Mouse (Mus musculus): ENCODE data around the gene Ppm1l. TPM values are rescaled to one million over a fixed set of nuclear protein-coding genes. Genes with fewer than 3 reads are reported as not detected.
A peak's percentile ranks its signal among the peaks of the same experiment; 100 is the strongest.

The Ppm1l gene
- total and polyA plus RNA-seq, 3 experiments, result 3.1 to 13.5 (median 12.2) TPM

DNA sequence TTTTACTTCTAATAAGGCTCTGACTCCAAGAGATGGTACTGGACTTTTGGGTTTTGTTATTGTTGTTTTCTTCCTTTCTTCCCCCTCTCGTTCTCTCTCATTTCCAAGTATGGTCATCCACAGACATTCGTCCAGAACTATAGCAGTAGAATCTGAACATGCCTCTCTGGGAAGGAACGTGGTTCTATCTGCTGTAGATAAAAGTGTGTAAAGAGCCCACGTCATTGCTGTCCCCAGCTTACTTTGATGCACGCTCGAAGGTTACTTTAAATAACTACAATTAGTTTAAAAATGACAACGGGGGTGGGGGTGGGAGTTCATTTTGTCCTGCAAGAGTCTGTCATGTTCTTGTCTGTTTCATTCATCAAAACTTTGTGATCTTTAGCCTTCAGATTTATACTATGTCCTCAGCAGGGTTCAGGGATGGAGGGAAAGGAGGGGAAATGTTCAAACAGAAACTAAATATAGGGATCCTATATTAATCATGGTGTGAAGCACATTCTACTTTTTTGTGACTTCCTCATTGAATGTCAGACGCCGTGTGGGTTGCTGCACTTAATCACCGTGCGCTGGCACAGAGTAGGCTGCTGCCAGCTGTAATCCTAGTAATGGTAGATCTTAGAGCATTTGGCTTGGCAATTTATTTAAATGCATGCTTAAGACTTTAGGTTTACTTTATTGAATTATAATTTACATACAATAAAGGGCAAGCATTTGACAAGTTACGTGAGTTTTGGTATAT is 122.3 kb downstream of the Ppm1l start:
- DNase-seq, result no peak

DNA sequence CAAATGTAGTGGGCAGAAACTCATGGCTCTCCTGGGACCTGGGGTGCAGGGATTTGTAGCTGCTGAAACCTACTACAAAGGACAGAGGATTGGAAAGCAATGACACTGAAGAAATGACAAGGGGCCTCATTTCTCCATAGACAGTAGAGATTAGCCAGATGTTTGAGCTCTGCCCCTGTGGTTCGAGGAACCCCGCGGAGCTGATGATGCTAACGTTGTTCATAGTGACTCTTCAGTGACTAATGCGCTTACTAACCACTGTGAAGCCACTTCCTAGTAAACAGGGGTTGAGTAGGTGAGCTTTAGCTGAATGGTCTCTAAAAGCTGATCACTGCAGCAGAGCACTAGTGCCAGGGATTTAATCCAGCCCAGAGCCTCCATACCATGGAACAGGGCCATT is 124.1 kb downstream of the Ppm1l start:
- peak; percentile 9 for DNase-seq

DNA sequence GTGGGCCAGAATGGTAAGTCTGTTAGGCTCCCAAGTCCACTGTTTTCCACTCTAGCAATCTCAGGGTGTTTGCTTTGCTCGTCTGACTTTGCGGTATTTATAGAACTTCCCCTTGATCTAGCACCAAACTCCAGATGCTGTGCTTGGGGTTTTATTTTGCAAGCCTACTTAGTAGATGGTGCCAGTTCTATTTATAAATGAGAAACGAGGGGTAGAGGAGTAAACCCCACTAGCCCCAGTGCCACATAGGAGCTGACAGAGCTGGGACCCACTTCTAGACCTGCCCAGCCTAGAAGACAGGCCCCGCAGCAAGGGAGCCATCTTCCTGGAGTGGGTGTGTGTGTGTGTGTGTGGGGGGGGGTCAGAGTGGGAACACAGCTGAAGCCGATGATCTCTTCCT is 130.3 kb downstream of the Ppm1l start:
- no peak for DNase-seq

DNA sequence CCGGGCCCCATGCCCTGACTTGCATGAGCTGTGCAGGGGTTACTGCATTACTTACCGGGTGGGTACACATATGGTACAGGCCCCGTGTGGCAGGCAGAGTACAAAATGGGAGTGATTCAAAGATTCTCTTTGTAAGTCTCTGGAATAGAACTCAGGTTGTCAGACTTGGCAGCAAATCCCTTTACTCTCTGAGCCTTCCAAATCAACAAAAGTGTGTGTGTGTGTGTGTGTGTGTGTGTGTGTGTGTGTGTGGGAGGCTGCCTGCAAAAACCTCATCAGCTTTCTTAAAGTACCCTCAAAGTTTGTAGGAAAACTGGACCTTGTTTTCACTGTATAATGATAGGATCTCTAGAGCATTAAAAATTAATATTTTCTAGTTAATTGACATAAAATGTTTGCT is 132.4 kb downstream of the Ppm1l start:
- no peak for DNase-seq

DNA sequence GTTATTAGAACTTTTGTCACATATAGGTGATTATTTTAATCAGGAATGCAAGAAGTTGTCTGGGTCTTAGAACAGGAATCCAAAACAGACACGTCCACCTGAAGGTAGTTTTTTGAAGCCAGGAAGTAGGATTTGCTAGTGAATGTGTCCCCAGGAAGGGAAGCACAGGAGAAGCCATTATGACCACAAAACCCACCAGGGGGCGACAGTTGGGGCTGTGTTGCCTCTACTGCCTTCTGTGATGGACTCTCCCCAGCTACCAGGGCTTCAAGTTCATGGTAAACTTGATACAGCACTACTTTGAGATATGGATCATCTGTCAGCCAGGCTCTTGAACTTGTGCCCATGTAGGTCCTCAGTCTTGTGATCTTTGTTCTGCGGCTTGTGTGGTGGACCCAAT is 137.7 kb downstream of the Ppm1l start:
- no peak for DNase-seq

DNA sequence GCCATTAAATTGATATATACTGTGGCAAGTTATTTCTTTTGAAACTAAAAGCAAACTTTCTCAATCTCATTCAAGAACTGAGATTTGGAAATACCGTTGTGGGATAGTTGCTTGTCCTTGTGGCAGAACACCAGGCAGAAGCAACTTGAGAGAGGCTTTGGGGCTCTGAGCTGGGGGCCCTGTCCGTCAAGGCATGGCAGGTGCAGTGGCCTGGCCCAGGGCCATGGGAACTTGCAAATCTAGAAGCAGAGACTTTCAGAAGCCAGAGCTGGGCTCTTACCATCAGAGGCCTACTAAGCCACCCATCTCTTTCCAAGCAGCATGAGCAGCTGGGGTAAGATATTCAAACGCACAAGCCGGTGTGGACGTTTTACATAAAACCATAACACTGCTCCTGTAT is 139.4 kb downstream of the Ppm1l start:
- no peak for DNase-seq

DNA sequence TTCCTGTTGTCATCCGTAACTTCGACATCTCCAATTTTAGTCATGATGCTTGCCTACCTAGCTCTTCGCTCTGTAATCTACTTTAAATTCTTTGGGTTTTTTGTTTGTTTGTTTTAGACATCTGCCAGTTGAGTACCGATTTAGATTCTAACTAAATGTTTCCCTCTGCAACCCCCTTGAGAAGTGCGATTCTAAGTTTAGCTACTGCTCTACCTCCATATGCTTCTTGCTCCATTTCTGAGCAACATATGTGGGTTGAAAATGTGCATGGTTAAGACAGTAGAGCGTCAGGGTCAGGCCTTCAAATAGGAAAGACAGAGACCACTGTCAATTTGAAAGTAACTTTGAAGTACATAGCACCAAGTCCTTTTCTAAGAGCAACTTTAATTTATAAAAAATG is 142.1 kb downstream of the Ppm1l start:
- DNase-seq, result no peak

DNA sequence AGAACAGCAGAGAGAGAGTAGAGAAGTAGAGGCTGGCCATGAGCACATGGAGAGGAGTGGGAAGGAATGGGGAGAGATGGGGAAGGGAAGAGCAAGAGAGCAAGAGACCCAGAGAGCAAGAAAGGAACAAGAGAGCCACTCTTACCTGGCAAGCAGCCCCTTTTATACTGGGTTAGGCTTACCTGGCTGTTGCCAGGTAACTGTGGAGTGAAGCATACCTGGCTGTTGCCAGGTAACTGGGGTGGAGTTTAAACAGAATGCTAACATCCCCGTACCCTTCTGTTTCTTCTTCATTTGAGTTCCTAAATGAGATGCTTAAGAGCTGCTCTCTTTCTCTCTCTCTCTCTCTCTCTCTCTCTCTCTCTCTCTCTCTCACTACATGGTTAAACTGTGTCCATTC is 145.3 kb downstream of the Ppm1l start:
- DNase-seq, result no peak

DNA sequence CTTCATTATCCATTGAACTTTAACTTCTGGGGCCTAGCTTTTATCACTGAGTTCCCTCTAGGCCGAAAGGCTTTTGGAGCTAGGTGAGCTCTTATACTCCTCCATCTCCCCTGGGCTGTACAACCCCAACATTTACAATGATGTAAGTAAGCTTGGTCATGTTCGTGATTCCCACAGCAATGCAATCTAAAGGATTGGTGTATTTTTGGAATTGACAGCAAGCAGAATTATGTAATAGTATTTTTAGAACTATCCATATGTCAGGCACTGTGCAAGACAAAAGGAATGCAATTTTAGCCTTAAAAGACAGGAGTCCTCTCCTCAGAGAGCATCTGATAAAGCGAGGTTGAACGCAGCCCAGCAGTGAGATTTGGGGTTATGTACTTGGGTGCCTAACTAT is 149.1 kb downstream of the Ppm1l start:
- no peak for DNase-seq

DNA sequence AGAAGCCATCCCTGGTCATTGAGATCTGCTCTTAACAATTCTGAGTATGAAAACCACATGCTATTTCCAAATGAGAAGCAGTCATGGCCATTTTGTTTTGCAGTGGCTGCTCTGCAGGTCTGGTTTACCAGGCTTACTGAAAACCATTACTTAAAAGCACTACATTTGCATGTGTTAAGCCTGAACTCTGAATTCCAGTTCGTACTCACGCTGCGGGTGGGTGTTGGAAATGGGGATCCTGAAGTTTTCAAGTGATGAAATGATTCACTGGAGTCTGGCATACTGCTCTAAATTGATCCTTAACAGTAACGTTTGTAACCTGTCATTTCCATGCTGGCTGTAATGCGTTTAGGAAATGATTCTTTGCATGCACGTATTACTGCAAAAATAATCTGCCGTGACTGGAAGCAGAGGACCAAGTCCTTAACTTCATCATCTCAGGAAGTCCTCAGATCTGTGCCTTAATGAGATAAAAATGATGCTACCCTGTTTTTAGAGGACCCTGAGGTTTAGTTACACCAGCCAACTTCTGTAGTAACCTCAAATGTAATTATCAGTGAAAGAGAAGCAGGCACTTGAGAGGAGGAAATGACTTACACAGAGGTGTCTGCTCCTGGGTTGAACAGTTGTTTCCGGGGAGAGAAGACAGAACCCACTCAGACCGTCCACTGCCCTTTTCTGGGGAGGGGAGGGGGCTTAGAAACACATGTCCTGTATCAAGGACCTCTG is 151.8 kb downstream of the Ppm1l start:
- no peak for DNase-seq

DNA sequence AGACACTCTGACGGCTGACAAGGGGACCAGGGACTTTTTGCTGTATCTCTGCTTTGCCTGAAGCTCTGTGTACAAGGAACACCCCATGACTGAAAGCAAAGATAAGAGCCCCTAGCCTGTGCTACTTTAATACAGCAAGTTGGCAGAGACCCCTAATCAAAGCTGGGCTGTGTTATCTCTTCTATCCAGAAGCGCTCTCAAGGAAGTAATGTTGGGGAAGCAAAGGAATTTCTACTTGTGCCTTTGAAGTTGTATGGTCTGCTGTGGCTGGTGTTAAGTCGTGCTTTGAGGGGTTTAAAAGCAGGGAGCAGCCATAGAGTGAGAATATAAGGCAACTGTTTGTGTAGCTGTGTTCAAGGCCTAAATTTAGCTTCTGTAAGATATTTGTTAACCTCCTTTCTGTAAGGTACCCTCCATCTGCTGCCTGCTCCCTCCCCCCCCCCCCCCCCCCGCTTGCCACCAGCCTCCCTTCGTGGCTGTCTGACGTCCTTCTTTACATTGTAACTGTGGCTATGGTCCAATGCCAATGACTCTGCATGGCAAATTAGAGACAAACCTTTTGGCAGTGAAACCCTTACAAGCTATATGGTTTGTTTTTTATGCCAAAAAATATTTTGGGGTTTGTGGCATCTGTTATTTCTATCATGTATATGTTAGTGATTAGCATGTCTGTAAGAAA is 152.9 kb downstream of the Ppm1l start:
- no peak for DNase-seq

DNA sequence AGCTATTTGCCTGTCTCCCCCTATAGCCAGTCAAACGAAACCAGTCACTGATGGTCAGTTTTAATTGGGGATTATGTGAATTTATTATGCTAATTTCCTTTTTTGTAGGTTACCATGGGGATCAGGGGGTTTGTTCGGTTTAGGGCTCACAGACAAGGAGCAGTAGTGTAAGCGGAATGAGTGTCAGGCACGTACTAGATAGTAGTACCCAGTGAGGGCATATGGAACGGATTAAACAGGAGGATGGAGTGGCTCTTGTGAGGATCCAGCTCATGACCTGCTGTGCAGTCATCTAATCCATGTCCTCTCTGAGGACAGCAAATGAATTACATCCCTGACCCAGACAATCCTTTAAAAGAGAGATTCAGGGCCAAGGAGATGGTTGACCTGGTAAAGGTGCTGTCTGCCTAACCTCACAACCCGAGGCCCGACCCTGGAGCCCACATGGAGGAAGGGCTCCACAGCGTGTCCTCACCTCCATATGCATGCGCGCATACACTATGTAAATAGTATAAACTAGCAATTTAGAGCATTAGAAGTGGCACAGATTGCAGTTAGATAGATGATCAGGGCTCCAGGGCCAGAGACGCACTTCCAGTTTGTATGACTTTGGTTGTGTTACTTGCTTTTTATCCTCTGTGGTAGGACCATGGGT is 153.6 kb downstream of the Ppm1l start:
- no peak for DNase-seq

DNA sequence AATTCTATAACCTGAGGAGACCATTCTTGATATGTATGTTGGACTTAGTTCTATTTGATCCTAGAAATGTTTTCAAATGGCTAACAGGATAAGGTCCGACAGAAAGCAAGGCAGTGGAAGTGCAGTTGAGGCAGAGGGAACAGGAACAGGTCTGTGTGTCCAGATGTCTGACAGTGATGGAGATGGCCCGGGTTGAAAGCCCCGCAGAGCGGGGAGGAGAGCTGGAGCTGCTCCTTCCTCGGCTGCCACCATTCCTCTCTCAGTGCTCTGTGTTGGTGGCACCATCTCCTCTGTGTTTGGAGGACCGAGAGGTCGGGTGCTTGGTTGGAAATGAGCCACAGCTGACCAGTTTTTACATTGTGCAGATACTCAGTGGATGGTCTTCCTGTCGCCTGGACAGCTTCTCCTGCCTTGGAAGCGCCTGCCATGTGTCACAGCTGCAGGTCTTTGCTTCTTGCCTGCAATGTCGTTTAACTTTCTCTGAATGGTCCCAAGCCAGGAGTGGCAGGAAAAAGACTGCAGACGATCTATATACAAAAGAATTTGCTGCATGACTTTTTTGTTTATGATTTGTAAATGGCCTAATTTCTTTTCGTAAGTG is 159.3 kb downstream of the Ppm1l start:
- no peak for DNase-seq

DNA sequence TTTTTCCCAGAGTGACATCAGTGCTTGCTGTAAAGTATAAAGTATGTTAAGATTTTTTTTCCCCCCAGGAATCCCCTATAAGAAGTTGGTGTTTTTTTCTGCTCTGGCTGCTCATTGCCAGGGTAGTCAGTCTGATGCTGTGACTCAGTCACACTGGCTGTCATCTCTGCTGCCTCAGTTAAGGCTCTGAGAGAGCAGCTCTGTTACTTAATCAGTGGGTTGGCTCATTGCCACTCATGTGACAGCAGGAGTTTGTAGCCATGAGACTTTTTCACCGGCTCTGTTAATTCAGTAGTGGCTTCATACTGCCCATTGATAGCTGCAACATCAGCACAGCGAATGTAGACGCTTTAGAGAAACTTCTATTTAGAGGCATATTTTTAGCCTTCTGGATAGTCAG is 163.3 kb downstream of the Ppm1l start:
- DNase-seq, result peak; percentile 66

DNA sequence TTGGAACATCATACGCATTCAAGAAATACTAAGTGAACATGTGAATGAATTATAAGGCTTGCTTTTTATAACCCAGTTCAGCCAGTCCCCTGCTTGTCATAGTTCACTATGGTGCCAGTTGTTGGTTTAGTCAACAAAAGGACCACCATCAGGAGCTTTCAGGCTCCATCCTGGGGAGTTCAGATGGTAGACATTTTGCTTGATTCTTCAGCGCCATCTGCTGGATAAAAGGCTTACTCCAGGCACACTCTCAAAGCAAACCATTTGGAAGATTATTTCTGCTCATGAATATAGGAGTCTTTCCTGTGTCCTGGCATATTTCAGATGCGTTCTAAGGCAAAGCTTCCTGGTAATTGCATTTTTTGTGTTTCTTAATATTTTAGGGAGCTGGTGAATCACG is 165.2 kb downstream of the Ppm1l start:
- peak; percentile 53 for DNase-seq

DNA sequence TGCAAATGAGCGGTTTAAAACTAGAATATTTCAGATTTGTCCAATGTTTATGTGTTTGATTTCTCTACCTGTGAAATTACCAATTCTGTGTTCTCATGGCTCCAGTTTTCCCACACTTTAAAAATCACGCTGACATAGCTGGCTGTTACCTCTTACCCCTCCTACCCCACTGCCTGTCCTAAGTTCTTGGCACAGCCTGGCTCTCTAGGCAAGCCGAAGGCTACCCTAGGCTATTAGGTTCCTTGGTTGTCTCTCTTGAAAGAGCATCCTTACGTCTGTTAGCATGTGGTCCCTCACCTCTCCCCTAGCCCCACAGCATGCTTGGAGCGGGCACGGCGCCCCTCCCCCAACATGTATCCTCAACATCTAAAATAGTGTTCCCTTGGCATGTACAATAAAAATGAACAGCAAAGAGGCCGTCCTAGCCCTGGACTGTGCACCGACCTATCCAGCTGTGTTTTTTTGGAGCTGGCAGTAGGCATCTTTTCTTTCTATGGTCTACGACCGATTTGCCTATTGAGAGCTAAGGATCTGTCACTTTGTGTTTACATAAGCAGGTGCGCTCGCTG is 167.4 kb downstream of the Ppm1l start:
- DNase-seq, result no peak

DNA sequence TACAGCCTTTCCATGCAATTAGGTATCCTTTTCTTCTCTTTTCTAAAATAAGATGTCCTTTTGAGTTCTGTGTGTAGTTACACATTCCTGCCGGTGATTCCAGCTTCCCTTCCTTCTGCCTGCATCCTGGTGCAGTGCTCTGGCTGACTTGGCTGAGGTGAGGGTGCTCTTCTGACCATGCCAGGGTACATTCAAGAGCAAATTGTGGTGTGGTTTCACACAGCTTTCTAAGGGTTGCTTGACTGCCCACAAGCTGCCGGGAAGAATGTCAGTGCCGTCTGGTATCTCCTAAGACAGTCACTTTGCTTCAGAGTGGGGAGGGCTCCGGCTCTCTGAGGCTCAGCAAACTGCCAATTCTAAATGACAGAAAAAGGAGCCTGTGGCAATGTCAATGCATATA is 167.9 kb downstream of the Ppm1l start:
- no peak for DNase-seq

DNA sequence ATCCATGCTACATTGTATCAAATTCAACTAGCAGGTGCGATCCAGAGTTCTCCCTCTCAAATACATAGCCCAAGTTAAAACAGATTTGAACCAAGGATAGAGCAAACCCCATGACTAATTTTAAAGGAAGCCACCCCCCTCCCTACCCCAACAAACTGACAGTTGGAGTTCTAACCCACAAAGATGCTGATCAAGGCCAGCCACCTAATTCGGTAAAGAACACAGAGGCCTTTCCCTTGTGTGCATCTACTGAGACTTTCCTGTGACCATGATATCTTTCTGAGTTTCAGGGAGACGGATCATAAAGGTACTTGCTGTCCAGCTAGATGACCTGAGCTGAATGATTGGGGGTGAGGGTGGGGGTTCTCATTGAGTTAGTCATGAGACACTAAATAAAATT is 168.7 kb downstream of the Ppm1l start:
- DNase-seq, result peak; percentile 49

DNA sequence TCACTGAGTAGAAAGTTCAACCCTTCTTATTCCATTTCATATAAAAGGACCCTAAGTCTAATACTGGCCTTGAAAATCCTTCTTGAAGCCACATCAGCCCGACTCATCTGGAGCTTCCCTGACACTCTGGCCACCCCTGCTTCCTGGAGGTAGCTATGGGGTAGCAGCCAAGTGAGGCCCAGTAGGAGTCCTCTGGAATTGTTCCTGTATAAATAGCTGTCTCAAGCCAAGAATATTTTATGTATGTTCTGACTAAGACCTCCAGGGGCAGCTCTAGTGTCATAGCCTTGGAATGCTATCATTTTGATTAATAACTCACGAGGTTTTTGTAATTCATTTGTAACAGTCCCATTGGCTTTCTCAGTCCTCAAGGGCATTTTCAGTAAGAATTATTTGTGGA is 169.1 kb downstream of the Ppm1l start:
- peak; percentile 73 for DNase-seq

DNA sequence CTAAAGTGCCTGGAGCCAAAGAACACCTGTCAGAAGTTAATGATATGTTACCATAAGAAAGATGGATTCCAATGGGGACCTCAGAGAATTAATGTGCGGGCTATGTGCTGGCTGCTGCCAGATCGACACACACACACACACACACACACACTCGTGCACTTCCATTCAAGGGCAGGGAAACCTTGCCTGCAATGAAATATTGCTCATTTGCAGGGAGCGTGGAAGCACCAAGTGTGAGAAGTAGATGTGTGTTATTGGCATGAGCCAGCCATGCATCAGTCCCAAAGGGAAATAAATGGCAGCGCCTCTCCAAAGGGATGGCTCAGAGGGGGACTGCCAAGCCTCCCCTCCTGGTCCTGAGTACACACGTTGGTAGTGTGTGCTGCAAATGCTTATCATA is 170.8 kb downstream of the Ppm1l start:
- DNase-seq, result peak; percentile 63

DNA sequence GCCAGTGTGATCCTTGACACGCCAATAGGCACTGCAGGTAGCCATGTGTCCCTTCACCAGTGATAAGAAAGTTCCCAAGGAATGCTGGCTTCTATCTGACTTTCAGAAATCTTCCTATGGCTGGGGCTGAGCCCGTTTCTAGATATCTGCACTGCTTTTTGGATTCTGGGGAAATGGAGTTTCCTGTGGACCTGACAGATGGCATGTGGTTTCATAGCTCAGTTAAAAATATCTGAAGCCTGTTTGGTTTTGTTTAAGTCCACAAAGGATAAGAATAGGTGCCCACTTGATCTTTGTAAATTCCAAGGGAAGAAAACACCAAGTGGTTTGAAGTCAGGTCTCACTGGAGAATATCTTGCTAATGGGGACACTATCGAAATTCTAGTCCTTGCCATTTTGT is 173.0 kb downstream of the Ppm1l start:
- no peak for DNase-seq
